Mouse (Mus musculus) thymus, postnatal 4 days (tissue): ENCODE results near the gene Hoxa3.

Experiments used
- DNase-seq: peaks from one replicate; pipeline ENCODE4 v3.0.0; 2021

Gene Hoxa3

GRCm38 (mm10) chr6:52180726-52181125, 32.4 kb downstream of the Hoxa3 start:
- no peak for DNase-seq

- no peak for DNase-seq
Observed at GRCm38 (mm10) chr6:52180213-52180710, 32.9 kb downstream of the Hoxa3 start.

- no peak for DNase-seq
Observed at GRCm38 (mm10) chr6:52179690-52180089, 33.4 kb downstream of the Hoxa3 start.

DNA sequence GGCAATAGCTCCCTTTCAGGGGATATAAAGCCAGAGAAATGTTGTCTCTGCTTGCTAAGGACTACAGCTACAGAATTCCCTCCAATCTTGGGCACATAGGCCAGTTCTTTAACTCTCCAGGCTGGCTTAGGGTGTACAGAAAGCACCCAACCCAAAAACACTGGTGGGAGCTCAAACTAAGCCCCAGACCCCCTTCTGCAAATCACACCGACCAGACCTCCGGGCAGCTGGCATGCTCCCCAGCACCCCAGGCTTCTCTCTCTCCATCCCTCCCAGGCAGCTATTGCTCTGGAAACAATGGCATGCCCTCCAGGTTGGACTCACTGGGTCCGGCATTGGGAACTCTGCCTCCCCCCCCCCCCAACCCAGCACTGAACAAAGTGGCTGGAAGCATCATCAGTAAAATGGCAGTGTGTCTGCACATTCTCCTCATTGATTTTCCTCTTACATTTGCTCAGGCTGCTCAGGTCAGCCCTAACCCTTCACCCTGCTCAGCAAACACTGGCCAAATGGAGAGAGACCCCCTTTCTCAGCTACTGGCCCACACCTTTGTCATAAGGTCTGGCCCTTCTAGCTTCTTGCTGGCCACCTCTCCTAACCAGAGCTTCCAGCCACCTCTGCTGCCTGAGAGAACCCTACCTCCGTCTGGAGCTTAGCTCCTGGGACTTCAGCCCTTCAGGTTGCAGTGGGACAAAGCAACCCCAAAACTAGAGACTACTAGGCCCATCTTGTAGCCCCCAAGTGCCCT, 34.0 kb downstream of the Hoxa3 start:
- DNase-seq: no peak

- no peak for DNase-seq
Observed at GRCm38 (mm10) chr6:52177806-52178205, 35.3 kb downstream of the Hoxa3 start.

DNA sequence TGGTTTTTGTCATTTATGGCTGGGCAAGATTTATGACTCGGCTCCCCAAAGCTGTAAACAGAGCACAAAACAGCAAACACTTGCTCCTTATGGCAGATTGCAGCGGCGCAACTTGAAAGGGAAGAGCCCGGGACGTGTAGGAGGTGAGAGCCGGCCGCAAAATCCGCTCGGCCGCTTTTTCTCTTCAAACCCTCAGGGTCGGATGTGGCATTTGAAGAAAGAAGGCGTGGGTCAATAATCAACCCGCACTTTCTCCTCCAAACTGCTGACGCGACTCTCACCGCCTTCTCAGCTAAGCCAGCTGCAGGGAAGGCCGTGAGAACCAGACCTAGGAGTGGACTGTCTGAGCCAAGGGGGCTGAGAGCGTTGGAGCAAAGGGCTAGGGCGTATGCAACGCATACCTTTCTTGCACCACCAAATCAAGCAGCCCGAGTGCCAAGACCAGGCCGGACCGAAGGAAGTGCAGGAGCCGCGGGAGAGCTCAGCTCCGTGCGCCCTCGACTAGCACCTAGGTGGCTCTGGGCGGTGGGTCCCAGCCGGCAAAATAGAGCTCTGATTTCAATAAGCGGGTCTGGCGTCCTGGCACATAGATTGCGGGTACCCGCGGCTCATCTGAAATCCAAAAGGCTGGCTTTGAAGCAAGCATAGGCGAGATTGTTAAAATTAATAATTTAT, 35.9 kb downstream of the Hoxa3 start, which contains the start of gene 5730596B20Rik:
Gene 5730596B20Rik (plus strand): TSS at position 438 of the 675 bp plus-strand sequence.
- DNase-seq: no peak

GRCm38 (mm10) chr6:52176391-52176790, 36.7 kb downstream of the Hoxa3 start:
- no peak for DNase-seq

DNA sequence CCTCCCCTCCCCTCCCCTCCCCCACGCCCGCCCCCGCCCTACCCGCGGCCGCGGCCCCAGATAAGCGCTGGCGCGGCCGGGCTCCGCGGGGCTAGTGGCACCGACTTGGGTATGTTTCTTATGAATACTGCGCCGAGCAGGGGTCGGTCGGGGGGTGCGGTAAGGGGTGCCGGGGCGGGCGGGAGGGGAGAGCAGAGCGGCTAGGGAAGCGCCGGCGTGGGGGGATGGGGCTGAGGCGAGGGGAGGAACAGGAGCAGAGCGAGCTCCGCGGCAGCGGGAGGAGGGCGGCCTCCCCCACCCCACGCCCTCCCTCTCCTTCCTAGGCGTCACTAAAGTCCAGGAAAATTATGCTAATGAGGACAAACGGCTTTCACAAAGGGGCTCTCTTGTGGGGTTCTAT, 37.3 kb downstream of the Hoxa3 start:
- DNase-seq: no peak

DNA sequence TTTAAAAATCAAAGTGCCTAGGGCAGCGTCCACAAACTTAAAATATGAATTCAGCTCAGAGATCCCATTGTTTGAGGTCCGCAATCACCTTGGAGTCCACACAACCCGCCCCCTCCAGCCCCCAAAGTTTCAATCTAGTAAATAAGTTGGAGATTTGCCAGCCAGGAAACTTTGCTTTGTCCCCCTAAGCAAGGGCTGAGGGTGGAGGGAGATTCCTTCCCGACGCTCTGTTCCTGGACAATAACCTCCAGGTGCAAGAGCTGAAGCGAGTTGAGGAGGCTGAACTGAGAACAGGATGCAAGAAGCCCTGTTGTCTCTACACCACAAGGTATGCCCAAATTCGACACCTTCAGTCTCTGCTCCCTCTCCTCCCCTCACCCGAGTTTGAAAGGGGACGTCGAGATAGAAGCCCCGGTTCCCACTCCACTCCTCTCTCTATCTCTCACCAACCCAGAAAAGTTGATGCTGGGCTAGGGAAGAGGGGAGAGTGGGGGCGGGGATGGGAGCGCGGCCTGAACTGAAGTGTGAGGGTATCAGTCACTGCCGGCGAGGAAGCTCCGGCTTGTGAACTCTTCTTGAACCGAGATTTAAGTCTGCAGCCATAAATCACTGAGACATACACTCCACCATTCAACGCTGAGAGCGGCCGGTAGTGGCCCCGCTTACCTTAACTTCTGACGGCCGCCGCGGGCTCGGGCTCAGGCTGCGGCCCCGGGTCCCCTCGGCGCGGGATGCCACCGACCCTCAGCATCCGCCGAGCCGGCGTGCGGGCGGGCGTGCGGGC, 38.0 kb downstream of the Hoxa3 start:
- no peak for DNase-seq

DNA sequence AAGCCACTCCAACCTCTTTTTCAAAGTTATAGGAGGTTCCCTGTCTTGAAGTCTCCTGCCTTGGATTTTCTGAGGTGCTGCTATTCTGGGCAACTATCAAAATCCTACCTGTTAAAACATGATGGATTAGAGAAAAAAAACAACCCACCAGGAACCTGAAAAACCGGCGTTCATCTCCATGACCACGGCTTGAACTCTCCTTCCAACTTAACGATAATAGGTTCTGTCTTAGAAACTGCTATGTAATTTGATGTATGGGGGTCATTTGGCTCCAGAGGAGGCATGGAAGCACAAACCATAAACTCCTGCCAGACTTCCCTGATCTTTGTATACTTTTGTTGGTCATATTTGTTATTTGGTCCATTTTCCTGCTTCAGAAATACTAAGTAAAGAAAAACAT, 39.5 kb downstream of the Hoxa3 start:
- DNase-seq: no peak

DNA sequence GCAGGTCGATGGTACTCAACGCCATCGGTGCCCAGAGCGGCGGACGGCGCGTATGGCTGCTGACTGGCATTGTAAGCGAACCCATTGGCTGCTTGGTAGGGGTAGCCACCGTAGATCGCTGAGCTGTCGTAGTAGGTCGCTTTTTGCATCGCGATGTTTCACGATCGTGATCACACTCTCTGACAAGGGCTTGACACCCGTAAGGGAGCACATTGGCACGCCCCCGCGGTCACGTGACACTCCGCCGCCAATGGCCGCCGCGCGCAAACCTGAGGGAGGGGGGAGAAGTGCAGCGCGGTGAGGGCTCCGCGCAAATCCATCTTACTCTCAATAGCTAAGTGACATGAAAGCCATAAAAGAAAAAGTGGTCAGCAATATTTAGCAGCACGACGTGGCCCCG, 40.6 kb downstream of the Hoxa3 start:
- peak; percentile 60 for DNase-seq

- no peak for DNase-seq
Observed at GRCm38 (mm10) chr6:52171938-52172337, 41.2 kb downstream of the Hoxa3 start.

GRCm38 (mm10) chr6:52171331-52171730, 41.8 kb downstream of the Hoxa3 start:
- no peak for DNase-seq

GRCm38 (mm10) chr6:52170898-52171223, 42.3 kb downstream of the Hoxa3 start:
- no peak for DNase-seq

- no peak for DNase-seq
Observed at GRCm38 (mm10) chr6:52170166-52170897, 42.8 kb downstream of the Hoxa3 start.

- no peak for DNase-seq
Observed at GRCm38 (mm10) chr6:52169499-52170165, 43.5 kb downstream of the Hoxa3 start.

DNA sequence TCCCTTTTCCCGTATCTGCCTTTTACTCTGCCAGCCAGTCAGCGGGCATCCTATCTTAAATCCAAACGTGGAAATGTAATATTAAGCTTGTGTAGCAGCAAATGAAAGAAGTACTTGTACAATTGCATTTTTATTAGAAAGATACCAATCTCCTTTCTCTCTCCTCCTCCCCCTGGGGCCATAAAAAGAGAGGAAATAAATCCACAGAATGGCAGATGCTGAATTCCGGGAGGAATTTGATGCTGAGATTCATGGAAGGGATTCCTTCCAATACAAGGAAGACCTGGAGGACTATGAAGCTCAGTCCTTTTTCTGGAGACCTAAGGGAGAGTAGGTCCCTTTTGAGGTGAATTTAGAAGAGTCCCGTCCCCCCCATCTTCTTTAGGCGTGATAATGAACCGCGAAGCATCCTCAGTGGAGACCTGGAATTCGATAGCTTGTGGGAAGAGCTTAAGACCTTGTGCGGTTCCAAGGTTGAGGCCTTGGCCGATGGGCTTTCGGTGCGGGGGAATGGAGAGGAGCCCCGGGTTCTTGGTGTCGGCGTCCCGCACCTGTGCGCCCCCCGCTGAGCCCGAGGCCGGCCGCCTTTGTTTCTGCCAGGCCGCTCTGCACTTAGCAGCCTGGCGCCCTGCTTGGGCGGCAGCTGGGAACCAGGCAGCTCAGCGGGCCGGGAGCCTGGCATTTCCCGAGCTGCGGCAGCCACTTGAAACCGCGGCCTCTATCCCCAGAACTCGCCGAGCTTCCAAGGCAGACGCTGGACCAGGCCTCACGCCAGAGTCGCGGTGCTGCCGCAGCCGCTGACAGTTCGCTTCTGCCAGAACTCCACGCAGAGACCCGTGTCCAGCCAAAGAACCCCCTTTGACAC, 44.7 kb downstream of the Hoxa3 start:
- DNase-seq: no peak

DNA sequence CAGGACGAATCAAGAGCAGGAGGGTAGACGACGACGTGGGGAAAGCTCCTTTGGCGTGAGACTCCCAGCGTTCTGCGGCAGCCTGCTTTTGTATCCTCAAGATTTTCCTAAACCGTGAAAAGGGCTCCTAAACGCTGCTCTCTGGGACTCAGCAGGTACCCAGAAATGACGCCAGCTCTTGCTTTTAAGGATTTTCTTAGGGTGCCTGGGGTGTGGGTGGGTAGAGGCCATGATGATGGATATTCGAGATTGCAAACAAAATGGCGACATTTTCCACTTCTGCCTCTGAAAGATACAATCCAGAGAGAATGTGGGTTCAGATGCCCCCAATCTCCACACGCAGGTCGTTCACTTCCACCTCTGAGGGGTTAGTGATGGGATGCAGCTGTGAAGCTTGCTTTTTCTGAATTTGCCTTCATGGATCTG, 45.4 kb downstream of the Hoxa3 start:
- no peak for DNase-seq

DNA sequence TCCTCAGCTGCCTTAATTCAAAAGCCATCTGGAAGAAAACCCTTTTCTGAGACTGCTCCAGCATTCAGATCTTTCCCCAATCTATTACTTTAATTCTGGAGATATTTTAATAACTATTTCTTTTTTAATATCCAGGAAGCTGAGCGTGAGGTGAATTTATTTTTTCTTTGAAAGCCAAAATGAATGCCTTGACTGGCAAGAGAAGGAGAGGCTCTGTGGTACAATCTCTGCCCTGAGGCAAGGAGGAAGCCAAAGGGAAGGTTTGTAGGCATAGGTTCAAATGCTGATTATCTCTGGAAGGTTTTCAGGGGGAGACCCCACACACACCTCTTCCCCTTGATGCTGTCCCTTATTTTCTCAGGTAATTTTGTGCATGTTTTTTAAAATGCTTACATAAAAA, 46.0 kb downstream of the Hoxa3 start:
- DNase-seq: no peak

GRCm38 (mm10) chr6:52166431-52167077, 46.6 kb downstream of the Hoxa3 start:
- DNase-seq: no peak
